Mouse (Mus musculus) midbrain, embryonic 14.5 days (tissue): ENCODE measurements at regions not wholly inside any gene's neighbourhood (a gene's known extent, or its start where the extent isn't known, plus 50 kb on each side); places are given as distances from the start of the nearest gene placed in this dataset.

Experiments
- ATAC-seq: fragments of 200-750 bp; cut with Nextera tagmentation; 2 replicates; pipeline ENCODE4 v1.8.0; 2017; ENCODE audit warnings: moderate number of reproducible peaks, moderate library complexity; ENCODE audit not compliant: low FRiP score, low TSS enrichment
- DNase-seq: peaks from one replicate; pipeline ENCODE4 v3.0.0-alpha.2; 2015
- H3K27ac ChIP-seq: fragments of 300-500 bp; sonication (generic); replicated peaks from 2 replicates; pipeline ENCODE4 v1.5.1; 2014; ENCODE audit warnings: mild to moderate bottlenecking, low read depth, low read length, moderate library complexity
- H3K27me3 ChIP-seq: fragments of 300-500 bp; sonication (generic); 2 replicates; pipeline ENCODE4 v1.6.1; 2014; ENCODE audit warnings: low read length, control low read depth, mixed read lengths; ENCODE audit not compliant: control insufficient read depth, insufficient read depth
- H3K36me3 ChIP-seq: fragments of 300-500 bp; sonication (generic); 2 replicates; pipeline ENCODE4 v1.6.1; 2014; ENCODE audit warnings: low read length, control low read depth; ENCODE audit not compliant: control insufficient read depth, insufficient read depth
- H3K4me1 ChIP-seq: fragments of 300-500 bp; sonication (generic); 2 replicates; pipeline ENCODE4 v1.6.1; 2014; ENCODE audit warnings: mild to moderate bottlenecking, antibody characterized with exemption, low read length, control low read depth; ENCODE audit not compliant: control insufficient read depth, insufficient read depth
- H3K4me2 ChIP-seq: fragments of 300-500 bp; sonication (generic); 2 replicates; pipeline ENCODE4 v1.6.1; 2014; ENCODE audit warnings: mild to moderate bottlenecking, low read length, moderate library complexity
- H3K4me3 ChIP-seq: fragments of 300-500 bp; sonication (generic); replicated peaks from 2 replicates; pipeline ENCODE4 v1.5.1; 2014; ENCODE audit warnings: low read depth, low read length
- H3K9ac ChIP-seq: fragments of 300-500 bp; sonication (generic); replicated peaks from 2 replicates; pipeline ENCODE4 v1.6.1; 2014; ENCODE audit warnings: mild to moderate bottlenecking, low read length, moderate library complexity
- H3K9me3 ChIP-seq: fragments of 300-500 bp; sonication (generic); 2 replicates; pipeline ENCODE4 v1.6.1; 2016; ENCODE audit warnings: low read length, control low read depth, mixed read lengths; ENCODE audit not compliant: control insufficient read depth
- WGBS: fragments of 180-500 bp; shearing (Covaris S2); extraction: QIAGEN DNeasy Blood & Tissue Kit; methylation state at CpG from one replicate; pipeline ENCODE4 v1.1.7; 2014; 5-methylcytosine and 5-hydroxymethylcytosine counted together

GRCm38 (mm10) chr17:50438960-50439359 lies 70.2 kb upstream of the Plcl2 start:
- ATAC-seq (no peak; the same call in 1 of the 2 replicates), DNase-seq (no peak)
- no peak overlapping the region for H3K27ac ChIP-seq
- H3K36me3 ChIP-seq, result no peaks in the 10 kb centered on the region
- H3K4me3 ChIP-seq, result no peak overlapping the region
- no peak overlapping the region for H3K9ac ChIP-seq
- no peaks in the 10 kb centered on the region for H3K27me3 ChIP-seq
- no peaks in the 10 kb centered on the region for H3K4me1 ChIP-seq
- 92% methylated on average over 5 of the region's 5 CpGs for WGBS
- H3K4me2 ChIP-seq, result no peak overlapping the region
- H3K9me3 ChIP-seq, result no peaks in the 10 kb centered on the region

GRCm38 (mm10) chr17:50439365-50439764 lies 69.8 kb upstream of the Plcl2 start:
- H3K27me3 ChIP-seq, result no peaks in the 10 kb centered on the region
- no peaks in the 10 kb centered on the region for H3K4me1 ChIP-seq
- ATAC-seq (no peak), DNase-seq (no peak)
- whole genome bisulfite sequencing, result 73% methylated on average over 3 of the region's 3 CpGs
- H3K27ac ChIP-seq, result no peak overlapping the region
- no peaks in the 10 kb centered on the region for H3K36me3 ChIP-seq
- no peak overlapping the region for H3K4me3 ChIP-seq
- H3K4me2 ChIP-seq, result no peak overlapping the region
- no peak overlapping the region for H3K9ac ChIP-seq
- H3K9me3 ChIP-seq, result no peaks in the 10 kb centered on the region

DNA sequence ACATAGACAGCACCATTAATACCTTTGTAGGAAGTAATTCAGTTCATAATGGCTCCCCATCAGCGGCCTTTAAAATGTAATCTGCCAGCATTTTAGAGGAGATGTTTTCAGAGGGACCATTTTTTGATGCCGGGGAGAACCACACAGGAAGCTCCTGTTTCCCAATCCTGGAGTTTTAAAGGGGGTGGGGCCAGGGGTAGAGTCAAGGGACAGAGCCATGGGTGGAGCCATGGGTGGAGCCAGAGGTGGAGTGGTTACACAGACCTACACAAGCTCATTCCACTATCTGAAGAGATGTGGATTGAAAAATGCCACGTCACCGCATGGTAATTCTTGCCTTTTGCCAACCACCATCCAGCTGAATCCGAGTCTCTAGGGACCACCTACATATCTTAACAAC lies 67.1 kb upstream of the Plcl2 start:
- no peaks in the 10 kb centered on the region for H3K27me3 ChIP-seq
- no peak overlapping the region for H3K27ac ChIP-seq
- ATAC-seq (no peak), DNase-seq (no peak)
- no peak overlapping the region for H3K4me2 ChIP-seq
- no peaks in the 10 kb centered on the region for H3K9me3 ChIP-seq
- H3K36me3 ChIP-seq, result no peaks in the 10 kb centered on the region
- WGBS, result 92% methylated on average over 5 of the region's 5 CpGs
- H3K9ac ChIP-seq, result no peak overlapping the region
- H3K4me1 ChIP-seq, result no peaks in the 10 kb centered on the region
- H3K4me3 ChIP-seq, result no peak overlapping the region

- WGBS, result 94% methylated on average over 6 of the region's 6 CpGs
- H3K4me2 ChIP-seq, result no peak overlapping the region
- DNase-seq, result no peak
- no peaks in the 10 kb centered on the region for H3K36me3 ChIP-seq
- no peak overlapping the region for H3K27ac ChIP-seq
- no peaks in the 10 kb centered on the region for H3K27me3 ChIP-seq
- no peak for ATAC-seq
- no peak overlapping the region for H3K4me3 ChIP-seq
- no peaks in the 10 kb centered on the region for H3K9me3 ChIP-seq
- no peak overlapping the region for H3K9ac ChIP-seq
- no peaks in the 10 kb centered on the region for H3K4me1 ChIP-seq
Observed at GRCm38 (mm10) chr17:50442905-50443304, 66.3 kb upstream of the Plcl2 start.

DNA sequence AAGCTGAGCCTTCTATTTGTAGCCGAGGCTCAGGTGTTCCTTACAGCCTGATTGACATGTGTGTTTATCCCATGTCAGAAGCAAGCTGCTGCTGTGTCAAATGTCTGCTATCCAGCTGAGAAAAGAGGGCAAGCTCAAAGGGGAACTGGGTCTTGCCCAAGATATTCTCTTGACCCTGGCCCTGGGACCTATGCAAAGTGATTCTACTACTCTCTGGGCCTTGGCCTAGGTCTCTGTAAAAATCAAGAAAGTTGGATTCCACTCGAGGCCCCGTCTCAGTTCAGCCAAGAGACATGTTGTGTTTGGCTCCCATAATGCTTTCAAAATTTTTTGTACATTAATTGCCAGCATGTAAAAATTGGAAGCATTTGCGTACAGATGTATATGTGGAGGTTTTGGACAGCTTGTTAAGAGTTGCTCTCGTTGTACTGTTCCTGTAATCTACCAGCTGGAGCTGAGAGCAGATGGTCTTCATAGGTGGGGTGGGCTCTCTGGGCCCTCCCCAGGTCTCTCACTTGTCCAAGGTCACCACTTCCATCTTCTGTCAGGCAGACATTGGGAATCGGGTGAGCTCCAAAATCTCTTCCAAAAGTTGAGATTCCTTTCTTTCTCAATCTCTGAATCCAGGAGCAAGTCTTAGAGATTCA lies 65.7 kb upstream of the Plcl2 start:
- H3K4me1 ChIP-seq, result no peaks in the 10 kb centered on the region
- H3K36me3 ChIP-seq, result no peaks in the 10 kb centered on the region
- ATAC-seq (no peak), DNase-seq (no peak)
- 86% methylated on average over 6 of the region's 6 CpGs for WGBS
- no peaks in the 10 kb centered on the region for H3K9me3 ChIP-seq
- no peak overlapping the region for H3K4me2 ChIP-seq
- no peaks in the 10 kb centered on the region for H3K27me3 ChIP-seq
- H3K4me3 ChIP-seq, result no peak overlapping the region
- no peak overlapping the region for H3K27ac ChIP-seq
- H3K9ac ChIP-seq, result no peak overlapping the region

- Histone ChIP-seq H3K4me1 (no peaks in the 10 kb centered on the region), H3K9ac (no peak overlapping the region), H3K4me3 (no peak overlapping the region), H3K27ac (no peak overlapping the region), H3K9me3 (no peaks in the 10 kb centered on the region), H3K36me3 (no peaks in the 10 kb centered on the region), H3K4me2 (no peak overlapping the region), H3K27me3 (no peaks in the 10 kb centered on the region)
- DNase-seq (no peak), ATAC-seq (no peak)
- WGBS, result 81% methylated on average over 1 of the region's 1 CpGs
Observed at GRCm38 (mm10) chr17:50444023-50444389, 65.2 kb upstream of the Plcl2 start.

- no peak overlapping the region for H3K4me2 ChIP-seq
- H3K36me3 ChIP-seq, result no peaks in the 10 kb centered on the region
- ATAC-seq (no peak), DNase-seq (no peak)
- no peak overlapping the region for H3K9ac ChIP-seq
- H3K4me1 ChIP-seq, result no peaks in the 10 kb centered on the region
- H3K27ac ChIP-seq, result no peak overlapping the region
- H3K9me3 ChIP-seq, result no peaks in the 10 kb centered on the region
- 85% methylated on average over 6 of the region's 6 CpGs for WGBS
- no peaks in the 10 kb centered on the region for H3K27me3 ChIP-seq
- H3K4me3 ChIP-seq, result no peak overlapping the region
Observed at GRCm38 (mm10) chr17:50448693-50449092, 60.5 kb upstream of the Plcl2 start.

DNA sequence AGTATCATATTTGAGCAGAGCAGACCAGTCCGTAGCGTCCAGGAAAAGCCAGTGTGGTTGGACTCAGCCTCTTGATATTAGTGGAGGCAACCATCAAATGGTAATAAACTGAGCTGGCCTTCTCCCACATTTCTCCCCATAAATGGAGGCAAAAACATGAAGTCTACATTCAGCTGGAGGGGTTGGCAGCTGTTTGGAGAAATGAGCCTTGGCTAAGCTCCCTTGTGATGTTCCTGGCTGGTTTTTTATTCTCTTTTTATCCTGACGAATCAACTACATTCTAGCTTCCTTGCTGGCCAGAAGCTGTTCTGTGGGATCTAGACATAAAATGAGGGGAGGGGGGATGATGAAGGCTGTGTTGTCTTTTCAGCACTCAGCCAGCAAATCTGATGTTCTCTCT lies 57.6 kb upstream of the Plcl2 start:
- 89% methylated on average over 3 of the region's 3 CpGs for WGBS
- DNase-seq, result no peak
- ATAC-seq, result no peak

GRCm38 (mm10) chr17:50453524-50453923 lies 55.7 kb upstream of the Plcl2 start:
- Histone ChIP-seq H3K27me3 (no peaks in the 10 kb centered on the region), H3K9me3 (no peaks in the 10 kb centered on the region), H3K4me1 (no peaks in the 10 kb centered on the region), H3K4me3 (no peak overlapping the region), H3K36me3 (no peaks in the 10 kb centered on the region), H3K9ac (no peak overlapping the region), H3K27ac (no peak overlapping the region), H3K4me2 (no peak overlapping the region)
- no peak for DNase-seq
- ATAC-seq, result no peak

More for the DNA sequence above, 57.6 kb upstream of the Plcl2 start:
- Histone ChIP-seq H3K36me3 (no peaks in the 10 kb centered on the region), H3K27me3 (no peaks in the 10 kb centered on the region), H3K4me3 (no peak overlapping the region), H3K27ac (no peak overlapping the region), H3K9me3 (no peaks in the 10 kb centered on the region), H3K4me1 (no peaks in the 10 kb centered on the region), H3K4me2 (no peak overlapping the region), H3K9ac (no peak overlapping the region)
